ENCODE assay signal across 15 mouse cellular contexts in genomic region chr10:120522959-120523358, GRCm38 (mm10). TPM values are rescaled to one million over a fixed set of nuclear protein-coding genes. Genes with fewer than 3 reads are reported as not detected.
"Had no signal": no experiment of that assay in that cellular context is flagged by ENCODE, and none has a peak within 500 bp of the region (broad histone marks: within the 10 kb centered on the region; RNA-seq: fewer than 3 reads in every experiment).

No protein-coding gene starts in this region.

- H3K27me3 ChIP-seq: kidney, embryonic 15.5 days; limb, embryonic 15.5 days; liver, embryonic 12.5 days; midbrain, embryonic 13.5 days; neural tube, embryonic 15.5 days; stomach, embryonic 15.5 days had no signal

- H3K27ac ChIP-seq: kidney, embryonic 15.5 days; limb, embryonic 15.5 days; liver, embryonic 12.5 days; midbrain, embryonic 13.5 days; neural tube, embryonic 15.5 days; stomach, embryonic 15.5 days had no signal

- ATAC-seq: liver, embryonic 12.5 days; midbrain, embryonic 13.5 days had no signal

- DNase-seq: kidney, postnatal 14 days; lung, embryonic 14.5 days; lung, postnatal 10 days; lung, postnatal 4 days; thymus, adult 2 months; thymus, postnatal 25 days had no signal

- H3K4me2 ChIP-seq: kidney, embryonic 15.5 days; limb, embryonic 15.5 days; liver, embryonic 12.5 days; lung, embryonic 14.5 days; midbrain, embryonic 13.5 days; neural tube, embryonic 15.5 days; stomach, embryonic 15.5 days had no signal

- H3K9me3 ChIP-seq: kidney, embryonic 15.5 days; liver, embryonic 12.5 days; neural tube, embryonic 15.5 days; stomach, embryonic 15.5 days had no signal

- H3K36me3 ChIP-seq: kidney, embryonic 15.5 days; limb, embryonic 15.5 days; liver, embryonic 12.5 days; midbrain, embryonic 13.5 days; neural tube, embryonic 15.5 days; stomach, embryonic 15.5 days had no signal

- H3K9ac ChIP-seq: kidney, embryonic 15.5 days; limb, embryonic 15.5 days; liver, embryonic 12.5 days; lung, embryonic 14.5 days; midbrain, embryonic 13.5 days; neural tube, embryonic 15.5 days; stomach, embryonic 15.5 days had no signal

- H3K4me1 ChIP-seq: liver, embryonic 12.5 days; midbrain, embryonic 13.5 days; neural tube, embryonic 15.5 days; stomach, embryonic 15.5 days had no signal

- H3K4me3 ChIP-seq: kidney, embryonic 15.5 days; limb, embryonic 15.5 days; liver, embryonic 12.5 days; midbrain, embryonic 13.5 days; myocyte; neural tube, embryonic 15.5 days; stomach, embryonic 15.5 days had no signal

RNA-seq across cellular contexts. Expression of gene Hmga2, which starts 46.7 kb away (rescaled TPM):
- polyA plus RNA-seq: spleen, adult 2 months; urinary bladder, adult 2 months had no signal
